Mouse (Mus musculus): ENCODE data around the gene Larp7. TPM values are rescaled to one million over a fixed set of nuclear protein-coding genes. Genes with fewer than 3 reads are reported as not detected.

The Larp7 gene
- polyA plus RNA-seq, 1 experiment from 2014 or later: 59.2 TPM

DNA sequence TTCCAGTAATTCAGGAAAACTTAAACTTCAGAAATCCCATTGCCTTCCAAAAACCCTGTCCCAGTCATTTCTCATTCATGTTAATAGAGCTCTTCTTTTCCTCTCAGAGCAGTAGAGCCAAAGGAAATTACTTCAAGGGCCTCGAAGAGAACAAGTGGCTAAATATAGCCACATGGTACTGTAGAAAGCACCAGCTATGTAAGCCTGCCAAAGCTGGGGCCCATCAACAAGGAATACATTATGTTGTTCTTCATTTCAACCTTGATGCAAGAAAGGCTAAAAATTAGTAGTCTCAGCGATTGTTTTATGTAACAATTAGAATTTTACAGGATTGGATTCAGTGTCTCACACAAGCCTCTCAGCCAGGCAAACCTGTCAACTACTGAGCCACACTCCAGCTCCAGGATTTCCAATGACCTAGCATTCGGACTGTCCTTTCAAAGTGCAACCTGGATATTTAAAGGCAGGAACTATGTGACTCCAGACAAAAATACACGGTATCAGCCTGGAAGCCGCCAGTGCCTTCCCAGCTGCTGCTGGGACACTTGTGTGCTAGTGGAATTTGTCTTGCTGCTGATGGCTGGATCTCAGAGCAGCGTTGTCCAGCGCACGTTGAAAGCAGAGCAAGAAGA lies 27.8 kb downstream of the Larp7 start:
- 73% methylated on average over 8 of the region's 8 CpGs for WGBS
- H3K27ac ChIP-seq (ENCODE audit: low read length): no peak overlapping the region

DNA sequence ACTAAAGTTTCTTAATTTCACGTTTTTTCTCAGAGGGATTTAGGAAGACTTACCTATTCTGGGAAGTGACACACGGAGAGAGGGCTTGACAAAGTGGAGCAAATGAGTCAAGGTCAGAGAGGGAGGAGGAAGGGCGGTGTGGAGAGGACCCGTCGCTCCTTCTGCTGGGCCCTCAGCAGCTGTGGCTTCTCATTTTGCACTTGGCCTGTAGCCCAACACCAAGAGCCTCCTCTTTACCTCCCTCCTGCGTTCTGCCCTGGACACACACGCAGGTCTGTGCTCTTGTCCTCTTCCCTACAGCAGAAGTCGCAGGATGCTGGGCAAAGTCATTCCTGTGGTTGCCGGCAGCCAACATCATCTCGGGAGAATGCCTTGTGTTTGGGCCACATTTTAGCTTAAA lies 32.0 kb downstream of the Larp7 start:
- Histone ChIP-seq H3K9me3 (ENCODE audit: control insufficient read depth, low read depth, low read length) (no peaks in the 10 kb centered on the region), H3K4me1 (ENCODE audit: control insufficient read depth, insufficient read depth, low read length) (no peaks in the 10 kb centered on the region), H3K27me3 (ENCODE audit: control insufficient read depth, insufficient read depth, low read length) (no peaks in the 10 kb centered on the region), H3K4me2 (replicated peaks; ENCODE audit: low read depth, low read length) (no peak overlapping the region), H3K9ac (replicated peaks; ENCODE audit: low read depth, low read length) (no peak overlapping the region), H3K36me3 (ENCODE audit: control insufficient read depth, insufficient read depth, low read length) (no peaks in the 10 kb centered on the region), H3K4me3 (ENCODE audit: low read depth, low read length) (no peak overlapping the region), H3K27ac (ENCODE audit: low read length) (no peak overlapping the region)
- WGBS: 50% methylated on average over 10 of the region's 10 CpGs
- ATAC-seq (ENCODE audit: insufficient number of reproducible peaks, insufficient read depth, low FRiP score, low read depth): no peak

More for the DNA sequence above, 27.8 kb downstream of the Larp7 start:
- Histone ChIP-seq H3K4me1 (ENCODE audit: control insufficient read depth, insufficient read depth, low read length) (no peaks in the 10 kb centered on the region), H3K36me3 (ENCODE audit: control insufficient read depth, insufficient read depth, low read length) (no peaks in the 10 kb centered on the region), H3K9ac (replicated peaks; ENCODE audit: low read depth, low read length) (no peak overlapping the region), H3K27me3 (ENCODE audit: control insufficient read depth, insufficient read depth, low read length) (no peaks in the 10 kb centered on the region), H3K4me2 (replicated peaks; ENCODE audit: low read depth, low read length) (no peak overlapping the region), H3K4me3 (ENCODE audit: low read depth, low read length) (no peak overlapping the region), H3K9me3 (ENCODE audit: control insufficient read depth, low read depth, low read length) (no peaks in the 10 kb centered on the region)
- ATAC-seq (ENCODE audit: insufficient number of reproducible peaks, insufficient read depth, low FRiP score, low read depth): no peak

DNA sequence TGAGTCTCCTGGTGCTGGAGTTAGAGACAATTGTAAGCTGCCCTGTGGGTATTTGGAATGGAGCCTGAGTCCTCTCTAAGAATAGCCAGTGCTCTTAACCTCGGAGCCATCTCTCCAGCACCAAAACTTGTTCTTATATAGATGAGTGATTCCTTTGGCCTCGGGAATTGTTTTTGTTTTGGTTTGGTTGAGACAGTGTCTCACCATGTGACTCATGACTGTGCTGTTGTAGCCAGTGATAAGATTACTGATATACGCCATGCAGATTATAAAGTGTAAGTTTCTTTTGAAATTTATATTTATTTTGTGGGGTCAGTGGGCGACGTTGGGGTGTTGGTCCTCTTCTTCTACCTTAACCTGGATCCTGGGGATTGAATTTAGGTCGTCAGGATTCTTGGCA lies 32.8 kb downstream of the Larp7 start:
- no peak overlapping the region for H3K4me3 ChIP-seq (ENCODE audit: low read depth, low read length)
- no peak overlapping the region for H3K4me2 ChIP-seq (replicated peaks; ENCODE audit: low read depth, low read length)
- H3K9me3 ChIP-seq (ENCODE audit: control insufficient read depth, low read depth, low read length): no peaks in the 10 kb centered on the region
- no peaks in the 10 kb centered on the region for H3K4me1 ChIP-seq (ENCODE audit: control insufficient read depth, insufficient read depth, low read length)
- no peak overlapping the region for H3K27ac ChIP-seq (ENCODE audit: low read length)
- WGBS: 78% methylated on average over 6 of the region's 6 CpGs
- H3K36me3 ChIP-seq (ENCODE audit: control insufficient read depth, insufficient read depth, low read length): no peaks in the 10 kb centered on the region
- ATAC-seq (ENCODE audit: insufficient number of reproducible peaks, insufficient read depth, low FRiP score, low read depth): no peak
- H3K9ac ChIP-seq (replicated peaks; ENCODE audit: low read depth, low read length): no peak overlapping the region
- H3K27me3 ChIP-seq (ENCODE audit: control insufficient read depth, insufficient read depth, low read length): no peaks in the 10 kb centered on the region

DNA sequence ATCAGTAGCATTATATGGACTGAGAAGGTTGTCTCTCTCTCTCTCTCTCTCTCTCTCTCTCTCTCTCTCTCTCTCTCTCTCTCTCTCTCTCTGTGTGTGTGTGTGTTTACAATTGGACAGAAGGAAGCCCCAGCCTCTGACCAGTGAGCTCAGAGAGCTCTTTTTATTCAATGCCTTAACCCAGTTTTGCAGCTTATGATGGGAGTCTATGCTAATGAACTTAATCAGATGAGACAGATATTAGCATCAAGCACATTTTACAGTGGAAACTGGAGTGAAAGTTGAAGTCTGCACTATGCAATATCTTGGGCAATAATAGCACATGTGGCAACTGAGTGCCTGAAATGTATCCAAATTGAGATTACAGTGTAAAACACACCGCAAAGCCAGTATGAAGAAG lies 37.9 kb downstream of the Larp7 start:
- Histone ChIP-seq H3K9me3 (ENCODE audit: control insufficient read depth, low read depth, low read length) (no peaks in the 10 kb centered on the region), H3K9ac (replicated peaks; ENCODE audit: low read depth, low read length) (no peak overlapping the region), H3K27me3 (ENCODE audit: control insufficient read depth, insufficient read depth, low read length) (no peaks in the 10 kb centered on the region), H3K4me2 (replicated peaks; ENCODE audit: low read depth, low read length) (no peak overlapping the region), H3K4me3 (ENCODE audit: low read depth, low read length) (no peak overlapping the region), H3K36me3 (ENCODE audit: control insufficient read depth, insufficient read depth, low read length) (no peaks in the 10 kb centered on the region), H3K27ac (ENCODE audit: low read length) (no peak overlapping the region), H3K4me1 (ENCODE audit: control insufficient read depth, insufficient read depth, low read length) (no peaks in the 10 kb centered on the region)
- 91% methylated on average over 1 of the region's 1 CpGs for WGBS
- no peak for ATAC-seq (ENCODE audit: insufficient number of reproducible peaks, insufficient read depth, low FRiP score, low read depth)

DNA sequence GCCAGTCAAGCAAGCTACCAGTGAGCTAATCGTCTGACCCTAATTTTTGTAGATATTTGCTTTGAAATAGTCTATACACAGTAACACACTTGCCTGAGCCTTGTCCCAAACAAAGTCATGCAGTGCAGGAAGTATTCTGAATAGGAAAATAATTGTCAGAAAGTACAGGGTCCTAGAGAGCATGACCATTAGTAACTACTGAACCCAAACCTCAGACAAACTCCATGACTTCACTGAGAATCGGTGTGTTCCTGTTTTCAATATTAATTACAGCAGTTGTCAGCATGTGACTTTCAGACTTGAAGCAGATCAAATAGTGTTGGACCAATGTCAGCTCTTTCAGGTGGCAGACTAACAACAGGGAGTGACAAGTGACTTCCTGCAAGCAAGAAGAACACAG lies 39.5 kb downstream of the Larp7 start:
- no peak for ATAC-seq (ENCODE audit: insufficient number of reproducible peaks, insufficient read depth, low FRiP score, low read depth)
- Histone ChIP-seq H3K9me3 (ENCODE audit: control insufficient read depth, low read depth, low read length) (no peaks in the 10 kb centered on the region), H3K4me1 (ENCODE audit: control insufficient read depth, insufficient read depth, low read length) (no peaks in the 10 kb centered on the region), H3K36me3 (ENCODE audit: control insufficient read depth, insufficient read depth, low read length) (no peaks in the 10 kb centered on the region), H3K4me3 (ENCODE audit: low read depth, low read length) (no peak overlapping the region), H3K27me3 (ENCODE audit: control insufficient read depth, insufficient read depth, low read length) (no peaks in the 10 kb centered on the region), H3K27ac (ENCODE audit: low read length) (no peak overlapping the region), H3K4me2 (replicated peaks; ENCODE audit: low read depth, low read length) (no peak overlapping the region), H3K9ac (replicated peaks; ENCODE audit: low read depth, low read length) (no peak overlapping the region)
- WGBS: 81% methylated on average over 2 of the region's 2 CpGs

DNA sequence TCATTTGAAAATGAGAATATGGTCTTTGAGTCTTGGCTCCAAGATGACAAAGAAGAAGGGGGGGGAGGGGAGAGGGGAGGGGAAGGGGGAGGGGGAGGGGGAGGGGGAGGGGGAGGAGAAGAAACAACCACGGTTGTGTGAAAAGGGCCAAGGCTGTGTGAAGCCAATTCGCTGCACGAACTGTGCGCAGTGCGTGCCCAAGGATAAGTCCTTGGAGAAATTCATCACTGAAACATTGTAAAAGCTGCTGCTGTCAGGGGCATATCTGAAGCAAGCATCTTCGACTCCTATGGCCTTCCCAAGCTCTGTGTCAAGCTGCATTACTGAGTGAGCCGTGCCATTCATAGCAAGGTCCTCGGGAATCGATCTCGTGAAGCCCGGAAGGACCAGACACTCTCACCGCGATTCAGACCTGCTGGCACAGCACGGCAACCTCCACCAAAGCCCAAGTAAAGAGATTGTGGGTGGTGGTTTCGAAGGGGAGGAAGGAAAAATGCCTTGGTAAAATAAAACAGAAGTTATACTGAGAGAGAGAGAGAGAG lies 40.3 kb downstream of the Larp7 start:
- Histone ChIP-seq H3K27me3 (ENCODE audit: control insufficient read depth, insufficient read depth, low read length) (no peaks in the 10 kb centered on the region), H3K9me3 (ENCODE audit: control insufficient read depth, low read depth, low read length) (no peaks in the 10 kb centered on the region), H3K4me2 (replicated peaks; ENCODE audit: low read depth, low read length) (no peak overlapping the region), H3K9ac (replicated peaks; ENCODE audit: low read depth, low read length) (no peak overlapping the region), H3K36me3 (ENCODE audit: control insufficient read depth, insufficient read depth, low read length) (no peaks in the 10 kb centered on the region), H3K4me1 (ENCODE audit: control insufficient read depth, insufficient read depth, low read length) (no peaks in the 10 kb centered on the region), H3K4me3 (ENCODE audit: low read depth, low read length) (no peak overlapping the region), H3K27ac (ENCODE audit: low read length) (no peak overlapping the region)
- no peak for ATAC-seq (ENCODE audit: insufficient number of reproducible peaks, insufficient read depth, low FRiP score, low read depth)
- WGBS: 70% methylated on average over 15 of the region's 15 CpGs

DNA sequence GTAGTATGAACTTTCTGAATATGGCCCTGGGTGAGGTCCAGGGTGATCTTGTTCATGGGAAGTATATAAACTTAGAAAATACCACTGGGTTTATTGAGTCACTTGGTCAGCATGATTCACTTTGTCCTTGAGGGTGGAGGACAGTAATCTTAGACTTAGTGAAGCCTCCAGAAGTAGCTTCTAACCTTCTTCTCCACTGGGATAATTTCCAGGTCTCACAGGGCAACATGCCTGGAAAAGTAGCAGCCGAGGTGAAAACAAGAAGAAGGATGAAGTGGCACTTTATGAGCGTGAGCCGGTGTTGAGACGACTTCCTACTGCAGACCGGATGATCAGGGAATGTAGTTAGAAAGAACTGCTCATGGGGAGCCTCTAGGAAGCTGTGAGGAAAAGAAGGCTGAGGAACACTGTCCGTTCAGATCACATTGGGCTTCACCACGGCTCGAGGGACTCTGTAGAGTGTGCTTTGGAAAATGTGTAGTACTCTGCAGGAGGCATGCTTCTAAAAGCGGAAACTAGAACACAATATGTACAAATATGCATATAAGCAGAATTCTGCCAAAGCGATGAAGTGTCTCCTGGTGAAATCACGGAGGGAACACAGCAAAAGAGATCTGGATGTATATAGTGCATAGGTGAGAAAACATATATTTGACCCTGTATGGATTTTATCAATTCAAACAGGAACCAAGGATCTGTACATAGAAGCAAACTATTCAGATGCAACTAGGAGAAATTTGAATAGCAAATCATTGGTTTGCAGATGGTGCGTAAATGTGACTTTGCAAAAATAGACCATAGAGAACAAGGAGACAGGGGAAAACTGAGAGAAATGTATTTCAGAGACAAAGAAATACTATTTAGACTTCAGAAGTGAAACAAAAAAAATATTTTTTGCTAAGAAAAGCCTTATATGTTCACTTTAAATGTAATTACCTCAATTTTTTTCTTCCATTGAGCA lies 41.1 kb downstream of the Larp7 start:
- Histone ChIP-seq H3K36me3 (ENCODE audit: control insufficient read depth, insufficient read depth, low read length) (no peaks in the 10 kb centered on the region), H3K4me1 (ENCODE audit: control insufficient read depth, insufficient read depth, low read length) (no peaks in the 10 kb centered on the region), H3K9me3 (ENCODE audit: control insufficient read depth, low read depth, low read length) (no peaks in the 10 kb centered on the region), H3K4me2 (replicated peaks; ENCODE audit: low read depth, low read length) (no peak overlapping the region), H3K9ac (replicated peaks; ENCODE audit: low read depth, low read length) (no peak overlapping the region), H3K27ac (ENCODE audit: low read length) (no peak overlapping the region), H3K4me3 (ENCODE audit: low read depth, low read length) (no peak overlapping the region), H3K27me3 (ENCODE audit: control insufficient read depth, insufficient read depth, low read length) (no peaks in the 10 kb centered on the region)
- 81% methylated on average over 12 of the region's 12 CpGs for whole genome bisulfite sequencing
- ATAC-seq (ENCODE audit: insufficient number of reproducible peaks, insufficient read depth, low FRiP score, low read depth): no peak

DNA sequence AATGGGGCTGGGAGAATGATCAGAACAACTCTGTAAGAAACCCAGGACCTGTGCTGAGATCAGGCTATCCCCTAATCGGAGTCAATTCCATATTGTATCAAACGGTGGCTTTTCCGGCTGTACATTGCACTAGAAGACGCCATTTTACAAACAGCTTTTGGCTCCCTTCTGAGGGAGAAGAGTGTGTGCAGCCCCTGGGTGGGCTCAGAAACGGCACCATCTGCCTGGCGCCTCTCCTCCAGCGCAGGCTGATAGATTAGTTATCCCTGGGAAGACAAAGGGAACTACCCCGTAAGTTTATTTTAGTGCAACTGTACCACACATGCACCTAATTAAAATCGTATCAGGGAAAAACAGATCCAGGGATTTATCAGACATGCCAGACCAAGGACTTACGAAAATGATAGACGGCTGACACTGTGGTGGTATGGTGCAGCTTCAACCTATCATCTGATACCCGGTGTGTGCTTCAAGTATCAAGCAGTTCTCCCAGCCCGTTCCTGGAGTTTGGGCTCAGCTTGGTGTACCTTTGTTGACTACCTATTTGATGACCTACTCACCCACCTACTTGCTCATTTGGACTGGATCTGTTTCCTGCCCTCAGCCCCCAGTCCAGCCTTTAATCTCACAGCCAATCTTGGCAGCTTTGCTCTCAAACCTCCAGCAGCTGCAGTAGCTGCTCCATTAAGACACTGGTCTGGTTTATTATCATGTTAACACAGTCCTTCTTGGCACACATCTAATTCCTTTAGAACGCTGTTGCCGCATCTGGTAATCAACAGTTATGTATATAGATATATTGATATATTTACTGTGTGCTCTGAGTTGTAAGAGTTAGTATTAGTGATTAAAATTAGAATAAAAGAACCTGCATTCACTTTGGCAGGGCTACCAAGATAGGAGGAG lies 45.0 kb downstream of the Larp7 start:
- ATAC-seq (ENCODE audit: insufficient number of reproducible peaks, insufficient read depth, low FRiP score, low read depth): no peak
- Histone ChIP-seq H3K4me3 (ENCODE audit: low read depth, low read length) (no peak overlapping the region), H3K36me3 (ENCODE audit: control insufficient read depth, insufficient read depth, low read length) (no peaks in the 10 kb centered on the region), H3K4me2 (replicated peaks; ENCODE audit: low read depth, low read length) (no peak overlapping the region), H3K9ac (replicated peaks; ENCODE audit: low read depth, low read length) (no peak overlapping the region), H3K27me3 (ENCODE audit: control insufficient read depth, insufficient read depth, low read length) (no peaks in the 10 kb centered on the region), H3K27ac (ENCODE audit: low read length) (no peak overlapping the region), H3K4me1 (ENCODE audit: control insufficient read depth, insufficient read depth, low read length) (no peaks in the 10 kb centered on the region), H3K9me3 (ENCODE audit: control insufficient read depth, low read depth, low read length) (no peaks in the 10 kb centered on the region)
- 66% methylated on average over 15 of the region's 15 CpGs for WGBS
